Mouse (Mus musculus) limb, embryonic 10.5 days (tissue): Measurements from ENCODE around the gene Slc30a5. TPM values are rescaled to one million over a fixed set of nuclear protein-coding genes. Genes with fewer than 3 reads are reported as not detected.

Experiments used
- DNase-seq: peaks from one replicate; pipeline ENCODE4 v3.0.0-alpha.2; 2017; ENCODE audit warnings: low spot score
- H3K27ac ChIP-seq: fragments of 300-500 bp; sonication (generic); 2 replicates; pipeline ENCODE4 v1.5.1; 2016; ENCODE audit warnings: mild to moderate bottlenecking
- H3K27me3 ChIP-seq: fragments of 300-500 bp; sonication (generic); 2 replicates; pipeline ENCODE4 v1.6.1; 2016; ENCODE audit warnings: low read depth, mild to moderate bottlenecking; ENCODE audit not compliant: poor library complexity, severe bottlenecking
- H3K36me3 ChIP-seq: fragments of 300-500 bp; sonication (generic); 2 replicates; pipeline ENCODE4 v1.6.1; 2016; ENCODE audit warnings: mild to moderate bottlenecking, moderate library complexity
- H3K4me1 ChIP-seq: fragments of 300-500 bp; sonication (generic); 2 replicates; pipeline ENCODE4 v1.6.1; 2016
- H3K4me3 ChIP-seq: fragments of 300-500 bp; sonication (generic); 2 replicates; pipeline ENCODE4 v1.5.1; 2016; ENCODE audit warnings: mild to moderate bottlenecking, moderate library complexity
- H3K9me3 ChIP-seq: fragments of 300-500 bp; sonication (generic); replicated peaks from 2 replicates; pipeline ENCODE4 v1.6.1; 2016; ENCODE audit warnings: mild to moderate bottlenecking
- whole genome bisulfite sequencing: fragments of 180-500 bp; shearing (Covaris S2); methylation state at CpG from one replicate; pipeline ENCODE4 v1.1.7; 2016; 5-methylcytosine and 5-hydroxymethylcytosine counted together
- polyA plus RNA-seq: library from polyadenylated mRNA; unstranded; fragments of >200 nt; fragmentation: Nextera tagmentation; extraction: Ambion mirVana; gene quantifications from 2 replicates; pipeline ENCODE4 v1.2.1, GENCODE M21; 2016

Gene Slc30a5
- polyA plus RNA-seq: 44.8 and 45.2 TPM in 2 replicates

DNA sequence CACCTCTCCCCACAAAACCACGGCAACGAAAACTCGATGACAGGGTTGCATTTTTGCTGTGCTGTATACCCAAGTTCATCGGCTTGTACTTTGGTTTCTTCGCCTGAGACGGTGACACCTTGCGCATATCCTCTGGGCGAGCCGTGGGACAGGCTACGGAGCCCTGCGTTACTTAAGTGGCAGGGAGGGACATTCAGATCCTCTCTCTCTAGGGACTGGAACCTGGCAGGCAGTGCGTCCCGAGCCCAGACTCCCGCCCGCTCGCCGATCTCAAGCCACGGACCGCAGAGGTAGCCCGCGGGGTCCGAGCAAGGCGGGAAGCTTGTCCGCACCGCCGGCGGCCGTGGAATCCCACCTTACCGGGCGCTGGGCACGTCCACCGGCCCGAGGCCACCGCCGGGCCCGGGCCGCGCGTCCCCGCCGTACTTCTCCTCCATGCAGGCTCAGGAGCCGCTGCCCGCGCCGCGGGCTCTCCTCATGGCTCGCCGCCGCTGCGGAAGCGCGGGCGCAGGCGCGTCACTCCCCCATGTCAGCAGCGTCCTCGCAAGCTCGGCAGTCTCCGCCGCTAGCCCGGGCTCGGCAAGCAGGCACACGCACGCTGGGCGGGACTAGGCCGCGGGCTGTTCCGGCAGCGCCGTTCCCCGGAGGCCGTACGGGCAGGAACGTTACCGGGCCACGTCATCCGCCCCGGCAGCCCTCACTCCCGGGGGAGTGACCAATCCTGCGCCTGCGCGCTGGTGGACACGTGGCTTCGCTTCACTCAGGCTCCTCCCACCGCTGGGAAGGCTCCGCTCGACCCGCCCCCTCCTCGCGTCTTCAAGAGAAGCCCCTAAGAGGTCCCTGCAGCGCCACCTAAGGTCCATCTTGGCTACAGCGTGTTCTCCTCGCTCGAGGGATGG lies at the start of gene Slc30a5:
TSS of gene Slc30a5 (minus strand) at position 687 of the 899 bp plus-strand sequence.
- Histone ChIP-seq H3K36me3 (peaks cover 8% of the 10 kb centered on the region), H3K4me3 (peak within 1 kb of the TSS; percentile 98), H3K27me3 (no peaks in the 10 kb centered on the region), H3K4me1 (peaks cover 14% of the 10 kb centered on the region; the same call in 1 of the 2 replicates), H3K9me3 (no peaks in the 10 kb centered on the region), H3K27ac (peak within 1 kb of the TSS; percentile 93)
- DNase-seq: peak; percentile 98
- under 1% methylated on average over 94 of the region's 94 CpGs for WGBS

DNA sequence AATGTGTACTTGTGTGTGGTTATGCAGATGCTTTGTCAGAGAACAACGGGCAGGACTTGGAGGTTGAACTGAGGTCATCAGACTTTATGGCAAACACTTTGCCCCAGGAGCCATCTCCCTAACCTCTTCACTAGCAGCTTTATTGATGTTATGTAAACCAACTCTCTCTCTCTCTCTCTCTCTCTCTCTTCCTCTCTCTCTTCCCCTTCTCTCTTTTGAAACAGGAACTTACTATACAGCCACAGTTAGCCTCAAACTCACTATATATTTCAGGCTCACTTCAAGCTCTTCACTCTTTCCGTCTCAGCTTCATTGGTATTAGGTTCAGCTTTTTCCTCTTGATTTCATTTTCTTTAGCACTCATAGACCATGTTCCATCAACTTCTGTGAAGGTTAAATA lies 48.7 kb upstream of the Slc30a5 start:
- no peaks in the 10 kb centered on the region for H3K4me1 ChIP-seq
- no peaks in the 10 kb centered on the region for H3K9me3 ChIP-seq
- H3K27ac ChIP-seq: no peak overlapping the region
- H3K27me3 ChIP-seq: no peaks in the 10 kb centered on the region
- no peak for DNase-seq
- no peak overlapping the region for H3K4me3 ChIP-seq
- no peaks in the 10 kb centered on the region for H3K36me3 ChIP-seq
- WGBS: 83% methylated on average over 2 of the region's 2 CpGs

DNA sequence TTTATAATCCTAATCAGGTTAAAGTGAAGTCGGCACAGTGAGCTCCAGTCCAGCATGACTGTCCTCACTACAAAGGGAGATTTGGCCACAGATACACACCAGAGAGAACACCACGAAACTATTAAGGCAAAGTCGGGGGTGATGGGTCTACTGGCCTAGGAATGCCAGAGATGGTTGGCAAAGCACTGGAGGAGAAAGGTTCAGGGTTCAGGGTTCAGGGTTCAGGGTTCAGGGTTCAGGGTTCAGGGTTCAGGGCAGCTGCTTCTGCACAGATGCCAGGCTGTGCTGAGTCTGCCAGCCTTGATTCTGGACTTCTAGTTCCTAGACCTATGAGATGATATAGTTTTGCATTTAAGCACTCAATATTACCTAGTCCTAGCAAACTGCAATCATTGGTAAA lies 46.6 kb upstream of the Slc30a5 start:
- Histone ChIP-seq H3K27me3 (no peaks in the 10 kb centered on the region), H3K27ac (no peak overlapping the region), H3K4me1 (no peaks in the 10 kb centered on the region), H3K9me3 (no peaks in the 10 kb centered on the region), H3K36me3 (no peaks in the 10 kb centered on the region), H3K4me3 (no peak overlapping the region)
- DNase-seq: no peak
- WGBS: 82% methylated on average over 3 of the region's 3 CpGs

DNA sequence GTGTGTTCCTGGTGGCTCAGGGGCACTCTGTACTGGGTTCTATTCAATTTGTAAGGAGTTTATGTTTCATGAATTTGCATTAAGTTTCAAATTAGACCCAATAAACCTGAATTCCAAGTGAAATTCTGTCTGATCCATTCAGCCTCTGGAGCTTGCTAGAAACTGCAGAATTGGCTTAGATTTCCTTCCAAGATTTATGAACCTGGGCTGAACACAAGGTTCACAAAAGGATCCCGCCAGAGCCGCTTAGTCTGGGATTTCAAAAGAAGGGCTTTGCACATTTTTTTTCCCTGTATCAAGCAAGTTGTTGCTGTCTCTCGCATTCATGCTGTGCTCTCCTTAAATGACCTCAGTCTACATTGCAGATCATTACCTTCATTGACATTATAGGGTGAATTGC lies 46.1 kb upstream of the Slc30a5 start:
- H3K9me3 ChIP-seq: no peaks in the 10 kb centered on the region
- 73% methylated on average over 3 of the region's 3 CpGs for WGBS
- no peak for DNase-seq
- no peak overlapping the region for H3K27ac ChIP-seq
- H3K27me3 ChIP-seq: no peaks in the 10 kb centered on the region
- no peaks in the 10 kb centered on the region for H3K4me1 ChIP-seq
- no peak overlapping the region for H3K4me3 ChIP-seq
- H3K36me3 ChIP-seq: no peaks in the 10 kb centered on the region

DNA sequence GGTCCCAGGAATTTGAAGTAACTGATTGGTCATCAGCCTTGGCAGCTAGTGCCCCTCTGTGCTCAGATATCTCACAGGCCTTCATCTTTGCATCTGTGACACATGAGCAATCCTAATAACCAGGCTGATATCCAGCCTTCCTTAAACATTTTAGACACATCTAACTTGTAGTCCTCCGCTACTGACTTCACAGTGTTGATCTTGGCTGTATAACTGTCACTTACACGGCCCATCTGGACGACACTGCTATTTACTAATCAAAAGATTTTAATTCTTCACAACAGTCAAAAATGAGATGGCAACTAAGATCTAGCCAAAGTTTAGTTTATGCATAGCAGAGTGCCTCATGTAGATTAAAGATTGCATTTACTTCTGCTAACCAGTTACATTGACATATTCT lies 45.0 kb upstream of the Slc30a5 start:
- 92% methylated on average over 3 of the region's 3 CpGs for WGBS

DNA sequence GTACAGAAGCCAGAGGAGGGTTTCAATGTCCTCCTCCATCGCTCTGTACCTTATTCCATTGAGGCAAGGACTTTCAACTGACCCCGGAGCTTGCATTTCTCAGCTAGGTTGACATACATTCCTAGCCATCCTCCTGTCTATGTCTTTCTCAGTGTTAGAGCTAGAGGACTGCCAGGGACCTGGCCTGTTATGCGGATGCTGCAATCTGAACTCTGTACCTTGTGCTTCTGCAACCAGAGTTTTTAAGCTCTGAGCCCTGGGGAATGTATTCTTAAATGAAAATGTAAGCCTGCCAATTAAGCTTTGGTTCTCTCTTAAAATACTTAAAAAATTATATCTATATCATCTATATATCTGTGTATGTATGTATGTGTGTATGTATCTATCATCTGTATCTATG lies 44.5 kb upstream of the Slc30a5 start:
- 93% methylated on average over 3 of the region's 3 CpGs for WGBS
- Histone ChIP-seq H3K36me3 (no peaks in the 10 kb centered on the region), H3K4me1 (0 out of 2 replicates have a peak, but pooled peaks cover under 1% of the 10 kb centered on the region), H3K27me3 (no peaks in the 10 kb centered on the region), H3K9me3 (no peaks in the 10 kb centered on the region), H3K27ac (no peak overlapping the region), H3K4me3 (no peak overlapping the region)
- no peak for DNase-seq

More for the DNA sequence above, 45.0 kb upstream of the Slc30a5 start:
- Histone ChIP-seq H3K9me3 (no peaks in the 10 kb centered on the region), H3K4me1 (no peaks in the 10 kb centered on the region), H3K27me3 (no peaks in the 10 kb centered on the region), H3K4me3 (no peak overlapping the region), H3K36me3 (no peaks in the 10 kb centered on the region), H3K27ac (no peak overlapping the region)
- no peak for DNase-seq

DNA sequence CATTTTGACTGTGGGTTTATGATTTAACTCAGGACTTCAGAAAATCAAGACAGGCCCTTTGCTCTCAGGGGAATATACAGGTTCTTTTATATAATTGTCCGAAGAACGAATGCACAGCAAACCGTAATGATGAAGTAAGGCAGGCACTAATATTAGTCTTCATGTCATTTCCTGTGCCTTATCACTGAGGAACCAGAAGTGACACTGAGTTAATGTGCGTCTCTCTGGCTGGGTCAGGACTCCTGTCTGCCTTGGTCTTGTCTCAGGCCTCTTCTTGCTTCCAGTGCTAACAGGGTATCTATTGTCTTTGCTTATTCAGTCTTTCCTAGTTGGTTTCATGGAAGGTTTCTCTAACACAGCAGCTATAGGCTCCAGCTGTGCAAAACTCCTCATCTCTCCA lies 41.9 kb upstream of the Slc30a5 start:
- Histone ChIP-seq H3K27ac (no peak overlapping the region), H3K36me3 (no peaks in the 10 kb centered on the region), H3K27me3 (no peaks in the 10 kb centered on the region), H3K4me3 (no peak overlapping the region), H3K9me3 (no peaks in the 10 kb centered on the region), H3K4me1 (0 out of 2 replicates have a peak, but pooled peaks cover 4% of the 10 kb centered on the region)
- DNase-seq: no peak
- WGBS: 84% methylated on average over 4 of the region's 4 CpGs

DNA sequence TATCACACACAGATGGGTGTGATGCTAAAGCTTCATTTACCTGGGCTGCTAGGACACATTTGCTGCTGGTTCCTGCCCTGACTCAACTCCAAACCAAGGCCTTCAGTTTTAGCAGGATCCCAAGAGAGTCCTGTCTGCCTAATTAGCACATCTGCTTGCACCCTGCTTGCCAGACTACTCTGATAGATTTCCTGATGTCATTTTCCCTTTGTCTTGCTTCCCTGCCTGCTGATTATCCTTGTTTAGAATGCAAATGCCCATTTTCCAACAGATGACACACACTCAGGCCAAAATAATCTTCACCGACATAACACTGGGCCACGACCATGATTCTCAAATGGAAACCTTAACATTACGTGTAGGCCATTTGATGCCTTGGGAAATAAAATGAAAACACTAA lies 41.4 kb upstream of the Slc30a5 start:
- Histone ChIP-seq H3K27me3 (no peaks in the 10 kb centered on the region), H3K36me3 (no peaks in the 10 kb centered on the region), H3K4me1 (0 out of 2 replicates have a peak, but pooled peaks cover 4% of the 10 kb centered on the region), H3K27ac (no peak overlapping the region), H3K9me3 (no peaks in the 10 kb centered on the region), H3K4me3 (no peak overlapping the region)
- DNase-seq: no peak
- WGBS: 92% methylated on average over 3 of the region's 3 CpGs

DNA sequence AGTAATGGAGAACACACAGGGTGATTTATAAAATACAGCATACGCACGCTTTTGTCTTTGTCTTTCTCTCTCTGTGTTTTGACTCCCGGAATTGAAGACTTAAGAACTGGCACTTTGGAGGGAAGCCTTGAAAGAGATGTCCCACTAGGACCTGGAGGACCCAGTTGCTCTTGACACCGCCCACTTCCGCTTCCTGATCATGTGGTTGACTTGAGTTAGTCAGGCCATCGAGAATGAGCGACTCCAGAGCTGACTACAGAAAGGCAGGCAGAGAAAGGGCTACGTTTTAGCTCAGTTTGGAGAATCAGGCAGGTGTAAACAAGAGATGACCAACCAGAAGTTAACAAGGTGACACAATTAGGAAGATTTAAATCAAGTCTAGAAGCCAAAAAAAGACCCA lies 40.3 kb upstream of the Slc30a5 start:
- 82% methylated on average over 8 of the region's 8 CpGs for WGBS
- H3K4me1 ChIP-seq: 0 out of 2 replicates have a peak, but pooled peaks cover 4% of the 10 kb centered on the region
- no peak overlapping the region for H3K27ac ChIP-seq
- no peak for DNase-seq
- no peak overlapping the region for H3K4me3 ChIP-seq
- no peaks in the 10 kb centered on the region for H3K36me3 ChIP-seq
- H3K9me3 ChIP-seq: no peaks in the 10 kb centered on the region
- no peaks in the 10 kb centered on the region for H3K27me3 ChIP-seq

DNA sequence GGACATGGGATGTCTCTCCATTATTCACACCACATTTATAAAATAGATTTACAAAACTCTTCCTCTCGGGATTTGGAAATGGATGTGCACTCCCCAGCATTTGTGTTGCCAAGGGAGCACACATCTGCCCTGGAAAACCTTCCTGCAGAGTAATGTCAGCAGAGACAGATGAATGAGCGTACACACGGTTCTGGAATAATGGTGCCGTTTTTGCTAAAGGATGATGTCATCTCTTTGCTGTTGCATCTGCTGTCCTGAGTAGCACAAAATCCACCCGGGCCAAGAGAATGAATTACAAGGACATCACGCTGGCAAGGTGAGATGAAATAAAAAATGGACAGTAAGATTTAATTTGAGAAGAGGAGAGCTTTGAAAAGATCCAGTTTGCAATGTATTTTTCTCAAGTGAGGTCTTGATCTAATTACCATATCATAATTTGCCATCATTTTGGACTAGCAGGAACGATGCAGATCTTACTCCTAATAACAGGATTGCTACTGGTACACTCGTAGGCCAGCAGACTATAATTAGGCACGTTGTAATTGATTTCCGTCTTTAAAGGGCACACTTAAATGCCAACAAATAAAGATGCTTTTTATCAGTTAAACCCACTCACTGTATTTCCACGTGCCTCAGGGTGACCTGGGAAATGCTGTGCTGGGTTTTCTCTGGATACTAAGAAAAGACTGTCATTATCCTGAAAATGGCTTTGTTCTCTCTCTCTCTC lies 38.4 kb upstream of the Slc30a5 start:
- WGBS: 76% methylated on average over 11 of the region's 11 CpGs

DNA sequence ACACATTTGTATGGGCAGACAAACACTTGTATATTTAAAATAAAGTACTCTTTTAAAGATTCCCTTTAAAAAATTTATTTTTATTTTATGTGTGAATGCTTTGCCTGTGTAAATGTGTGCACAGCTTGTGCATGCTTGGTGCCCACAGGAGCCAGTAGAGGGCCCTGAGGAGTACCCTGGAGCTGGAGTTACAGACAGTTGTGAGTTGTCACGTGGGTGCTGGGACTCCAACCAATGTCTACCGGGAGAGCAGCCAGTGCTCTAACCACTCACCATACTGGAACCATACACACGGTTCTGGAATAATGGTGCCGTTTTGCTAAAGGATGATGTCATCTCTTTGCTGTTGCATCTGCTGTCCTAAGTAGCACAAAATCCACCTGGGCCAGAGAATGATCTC lies 36.6 kb upstream of the Slc30a5 start:
- Histone ChIP-seq H3K9me3 (no peaks in the 10 kb centered on the region), H3K27me3 (no peaks in the 10 kb centered on the region), H3K4me1 (peaks cover 9% of the 10 kb centered on the region; the same call in 1 of the 2 replicates), H3K27ac (no peak overlapping the region), H3K4me3 (no peak overlapping the region), H3K36me3 (no peaks in the 10 kb centered on the region)
- no peak for DNase-seq
- 79% methylated on average over 4 of the region's 4 CpGs for WGBS

More for the DNA sequence above, 38.4 kb upstream of the Slc30a5 start:
- Histone ChIP-seq H3K36me3 (no peaks in the 10 kb centered on the region), H3K4me3 (no peak overlapping the region), H3K27me3 (no peaks in the 10 kb centered on the region), H3K9me3 (no peaks in the 10 kb centered on the region), H3K4me1 (0 out of 2 replicates have a peak, but pooled peaks cover 4% of the 10 kb centered on the region), H3K27ac (no peak overlapping the region)
- DNase-seq: no peak

DNA sequence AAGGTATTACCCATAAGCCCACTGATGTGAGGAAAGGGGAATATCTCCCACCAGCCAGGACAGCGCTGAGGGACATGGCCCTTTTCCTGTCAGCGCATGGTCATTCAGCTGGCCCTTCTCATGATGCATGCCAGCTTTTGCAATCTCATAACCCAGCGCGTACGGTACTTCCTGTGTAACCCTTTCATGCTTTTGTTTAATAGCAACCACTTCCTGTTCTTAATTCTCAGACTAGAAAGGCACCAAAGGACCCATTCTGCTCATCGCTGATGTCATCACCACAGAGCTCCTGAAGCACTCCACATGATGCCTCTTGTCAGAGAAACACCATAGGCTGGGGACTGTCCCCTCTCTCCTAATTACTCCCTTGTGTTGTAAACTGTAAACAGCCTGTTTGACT lies 33.1 kb upstream of the Slc30a5 start:
- no peak for DNase-seq
- 84% methylated on average over 6 of the region's 6 CpGs for WGBS
- Histone ChIP-seq H3K4me1 (peaks cover 4% of the 10 kb centered on the region; the same call in 1 of the 2 replicates), H3K36me3 (no peaks in the 10 kb centered on the region), H3K27me3 (no peaks in the 10 kb centered on the region), H3K9me3 (no peaks in the 10 kb centered on the region), H3K27ac (no peak overlapping the region), H3K4me3 (no peak overlapping the region)

DNA sequence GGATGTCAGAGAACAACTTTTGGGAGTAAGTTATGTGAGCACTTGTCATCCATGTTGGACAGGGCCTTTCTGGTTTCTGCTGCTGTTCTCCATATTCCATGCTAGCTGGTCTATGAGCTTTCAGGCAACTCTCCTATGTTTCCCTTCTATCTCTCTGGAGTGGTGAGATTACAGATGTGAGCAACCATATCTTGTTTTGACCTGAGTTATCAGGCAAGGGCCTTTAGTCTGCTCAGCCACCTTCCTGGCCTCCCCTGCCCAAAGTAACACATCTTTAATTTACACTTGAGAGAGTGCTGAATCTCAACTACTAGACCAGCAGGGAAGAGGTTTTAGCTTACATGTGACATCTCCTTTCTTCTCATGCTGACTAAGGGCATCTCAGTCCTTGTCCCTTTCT lies 32.5 kb upstream of the Slc30a5 start:
- H3K4me1 ChIP-seq: peaks cover 4% of the 10 kb centered on the region; the same call in 1 of the 2 replicates
- H3K27me3 ChIP-seq: no peaks in the 10 kb centered on the region
- no peak overlapping the region for H3K4me3 ChIP-seq
- no peak for DNase-seq
- no peaks in the 10 kb centered on the region for H3K9me3 ChIP-seq
- H3K36me3 ChIP-seq: no peaks in the 10 kb centered on the region
- H3K27ac ChIP-seq: no peak overlapping the region
